Mouse (Mus musculus): Measurements from ENCODE around the gene Lbhd2. TPM values are rescaled to one million over a fixed set of nuclear protein-coding genes. Genes with fewer than 3 reads are reported as not detected.

Gene Lbhd2
- total and polyA plus RNA-seq, 3 experiments: not detected

DNA sequence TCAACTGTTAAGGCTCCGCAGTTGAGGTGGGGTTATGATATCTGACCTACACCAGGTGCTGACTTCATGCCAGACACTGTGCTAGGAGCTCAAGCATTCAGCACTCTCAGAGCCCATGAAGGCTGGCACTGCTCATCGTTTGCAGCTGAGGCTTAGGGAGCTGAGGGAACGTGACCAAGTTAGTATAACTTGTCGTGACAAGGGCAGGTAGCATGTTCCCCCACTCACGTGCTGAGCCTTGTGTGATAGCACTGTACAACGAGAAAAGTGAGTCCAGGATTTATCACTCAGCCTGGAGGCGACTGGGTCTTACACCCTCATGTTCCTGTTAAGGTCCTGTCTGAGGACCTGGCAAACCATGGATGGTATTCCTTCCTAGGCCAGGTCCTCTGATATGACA, 45.0 kb downstream of the Lbhd2 start:
- H3K27me3 ChIP-seq (replicated peaks): peaks cover 65% of the 10 kb centered on the region
- peaks cover 0 to 10% of the 10 kb centered on the region in 2 experiments; a peak in 2 of 4 replicates for H3K4me1 ChIP-seq (ENCODE audit: control insufficient read depth in 1 of 2, insufficient read depth in 2 of 2)

GRCm38 (mm10) chr12:111454021-111454420, 47.4 kb downstream of the Lbhd2 start:
- TF ChIP-seq CTCF (conservative IDR thresholded peaks at IDR 0.05 in 1 of 2, IDR thresholded peaks at IDR 0.05 in 1 of 2; ENCODE audit: low read depth in 2 of 2, low read length in 2 of 2) (no peak), SMC3 (IDR thresholded peaks at IDR 0.05; ENCODE audit: low read depth, low read length) (no peak), ZC3H11A (IDR thresholded peaks at IDR 0.05; ENCODE audit: low read depth, low read length) (no peak), ZNF384 (IDR thresholded peaks at IDR 0.05; ENCODE audit: low read depth, low read length) (no peak), KAT2A (IDR thresholded peaks at IDR 0.05; ENCODE audit: insufficient replicate concordance, low read length) (no peak), EP300 (IDR thresholded peaks at IDR 0.05; ENCODE audit: low read length) (no peak), MXI1 (IDR thresholded peaks at IDR 0.05; ENCODE audit: low read depth, low read length) (no peak), POLR2A (IDR thresholded peaks at IDR 0.05; ENCODE audit: low read depth, low read length) (no peak), PAX5 (IDR thresholded peaks at IDR 0.05; ENCODE audit: low read length) (no peak), E2F4 (IDR thresholded peaks at IDR 0.05; ENCODE audit: insufficient replicate concordance, low read depth, low read length) (no peak), USF1 (IDR thresholded peaks at IDR 0.05; ENCODE audit: low read depth, low read length) (no peak), JUN (IDR thresholded peaks at IDR 0.05; ENCODE audit: insufficient read depth, low read depth, low read length) (no peak)
- in situ Hi-C loops (cut with MboI; ENCODE audit: low pct_ligation_motif_present, low pct_unique_long_range_greater_than_20kb, low sequenced_read_pairs): no loop called here
- Histone ChIP-seq H3K9ac (ENCODE audit: insufficient read depth, low read depth) (no peak overlapping the region), H3K36me3 (replicated peaks in 1 of 2; ENCODE audit: control insufficient read depth in 1 of 2, insufficient read depth in 1 of 2, low read length in 1 of 2) (peaks cover 0 to 11% of the 10 kb centered on the region in 2 experiments), H3K9me3 (replicated peaks; ENCODE audit: low read length) (no peaks in the 10 kb centered on the region), H3K4me3 (replicated peaks in 1 of 3; ENCODE audit: low read depth in 2 of 3, low read length in 2 of 3, poor library complexity in 1 of 3) (no peak overlapping the region), H3K4me1 (ENCODE audit: control insufficient read depth in 1 of 2, insufficient read depth in 2 of 2) (peaks cover 4 to 26% of the 10 kb centered on the region in 2 experiments; a peak in 3 of 4 replicates), H3K27me3 (replicated peaks) (peaks cover 67% of the 10 kb centered on the region), H3K79me2 (replicated peaks; ENCODE audit: control insufficient read depth, extremely low read depth, insufficient read depth, poor library complexity, severe bottlenecking) (no peaks in the 10 kb centered on the region), H3K27ac (ENCODE audit: insufficient read depth, low read depth) (no peak overlapping the region), H3K4me2 (ENCODE audit: insufficient read depth, low read depth, poor library complexity, severe bottlenecking) (no peak overlapping the region)
- no peak for DNase-seq (ENCODE audit: extremely low read depth)
- dilution Hi-C loops (cut with MboI; ENCODE audit: extremely low pct_ligation_motif_present, extremely low pct_unique_long_range_greater_than_20kb, low sequenced_read_pairs): no loop called here

More for the DNA sequence above, 45.0 kb downstream of the Lbhd2 start:
- Histone ChIP-seq H3K27ac (ENCODE audit: insufficient read depth, low read depth) (no peak overlapping the region), H3K9me3 (replicated peaks; ENCODE audit: low read length) (no peaks in the 10 kb centered on the region), H3K4me3 (replicated peaks in 1 of 3; ENCODE audit: low read depth in 2 of 3, low read length in 2 of 3, poor library complexity in 1 of 3) (no peak overlapping the region), H3K36me3 (replicated peaks in 1 of 2; ENCODE audit: control insufficient read depth in 1 of 2, insufficient read depth in 1 of 2, low read length in 1 of 2) (peaks cover 0 to 15% of the 10 kb centered on the region in 2 experiments), H3K79me2 (replicated peaks; ENCODE audit: control insufficient read depth, extremely low read depth, insufficient read depth, poor library complexity, severe bottlenecking) (no peaks in the 10 kb centered on the region), H3K4me2 (ENCODE audit: insufficient read depth, low read depth, poor library complexity, severe bottlenecking) (no peak overlapping the region), H3K9ac (ENCODE audit: insufficient read depth, low read depth) (no peak overlapping the region)
- in situ Hi-C loops (cut with MboI; ENCODE audit: low pct_ligation_motif_present, low pct_unique_long_range_greater_than_20kb, low sequenced_read_pairs): no loop called here
- TF ChIP-seq MAFK (IDR thresholded peaks at IDR 0.05; ENCODE audit: insufficient replicate concordance, low read length) (no peak), ETS1 (conservative IDR thresholded peaks at IDR 0.05; ENCODE audit: low read depth, low read length) (no peak), TBP (conservative IDR thresholded peaks at IDR 0.05; ENCODE audit: low read depth, low read length) (no peak), ZKSCAN1 (IDR thresholded peaks at IDR 0.05; ENCODE audit: borderline replicate concordance, low read depth, low read length) (no peak)
- dilution Hi-C loops (cut with MboI; ENCODE audit: extremely low pct_ligation_motif_present, extremely low pct_unique_long_range_greater_than_20kb, low sequenced_read_pairs): no loop called here
- no peak for DNase-seq (ENCODE audit: extremely low read depth)
